In the genomic region with DNA sequence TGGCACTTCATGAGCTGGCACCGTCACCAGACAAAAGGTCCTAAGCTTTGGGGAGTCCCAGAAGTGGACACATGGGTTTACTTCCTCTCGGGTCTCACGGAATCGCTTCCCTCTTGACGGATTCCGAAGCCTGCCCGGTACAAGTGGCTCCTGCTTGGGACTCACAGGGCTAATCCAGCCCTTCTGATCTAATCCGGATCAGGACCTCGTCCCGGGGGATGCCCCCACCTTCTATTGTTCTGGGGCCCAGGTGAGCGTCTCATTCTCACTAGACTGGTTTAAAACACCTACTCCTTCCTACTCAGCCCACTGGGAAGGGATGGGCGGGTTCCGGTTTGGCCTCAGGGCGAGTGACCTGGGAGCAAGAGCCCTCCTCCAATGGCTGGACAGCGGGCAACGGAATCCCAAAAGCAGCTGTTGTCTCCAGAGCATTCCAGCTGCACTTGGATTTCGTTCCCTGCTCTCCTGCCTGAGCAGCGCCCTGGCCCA, we compare ENCODE assay signal across 8 mouse cellular contexts. TPM values are rescaled to one million over a fixed set of nuclear protein-coding genes. Genes with fewer than 3 reads are reported as not detected.
DNase-seq lines count a peak whose midpoint lies in the region; ATAC-seq and TF ChIP-seq lines count a peak whose summit lies in the region.

No protein-coding gene starts in this region.

- peaks cover 59% of the 10 kb centered on the region for H3K4me1 ChIP-seq in forebrain, embryonic 10.5 days
- H3K4me1 ChIP-seq in intestine, embryonic 14.5 days (replicated peaks; ENCODE audit: control insufficient read depth, insufficient read depth, low read length): peaks cover 16% of the 10 kb centered on the region
- H3K4me1 ChIP-seq in lung, embryonic 14.5 days (ENCODE audit: insufficient read depth): peaks cover 17% of the 10 kb centered on the region
- peaks cover 17% of the 10 kb centered on the region for H3K4me1 ChIP-seq in small intestine, adult 2 months (ENCODE audit: control insufficient read depth, insufficient read depth, insufficient read length, low read length)

- H3K36me3 ChIP-seq in forebrain, embryonic 10.5 days (replicated peaks): peaks cover 60% of the 10 kb centered on the region
- peaks cover 49% of the 10 kb centered on the region for H3K36me3 ChIP-seq in intestine, embryonic 14.5 days (ENCODE audit: control insufficient read depth, insufficient read depth, low read length)
- peaks cover 54% of the 10 kb centered on the region for H3K36me3 ChIP-seq in lung, embryonic 14.5 days (ENCODE audit: insufficient read depth)
- peaks cover 22% of the 10 kb centered on the region for H3K36me3 ChIP-seq in small intestine, adult 2 months (ENCODE audit: control insufficient read depth, insufficient read depth, low read length)

- H3K9me3 ChIP-seq in forebrain, embryonic 10.5 days: no peaks in the 10 kb centered on the region
- H3K9me3 ChIP-seq in intestine, embryonic 14.5 days (ENCODE audit: control insufficient read depth, low read length): no peaks in the 10 kb centered on the region
- no peaks in the 10 kb centered on the region for H3K9me3 ChIP-seq in lung, embryonic 14.5 days (ENCODE audit: low read depth, low read length)

- peak; percentile 39 for DNase-seq in thymus, postnatal 14 days
- no peak for DNase-seq in thymus, postnatal 25 days
- DNase-seq in forebrain, embryonic 10.5 days (ENCODE audit: extremely low spot score, low spot score): no peak
- no peak for DNase-seq in intestine, embryonic 14.5 days (ENCODE audit: low spot score)
- DNase-seq in lung, embryonic 14.5 days: no peak
- no peak for DNase-seq in urinary bladder, postnatal 10 days (ENCODE audit: low spot score)

- H3K27ac ChIP-seq in forebrain, embryonic 10.5 days: peak overlapping the region; percentile 92
- H3K27ac ChIP-seq in intestine, embryonic 14.5 days (ENCODE audit: low read depth): peak overlapping the region; percentile 92
- H3K27ac ChIP-seq in lung, embryonic 14.5 days (ENCODE audit: low read depth): peak overlapping the region; percentile 91
- peak overlapping the region; percentile 83 for H3K27ac ChIP-seq in small intestine, adult 2 months (ENCODE audit: insufficient read depth, low read depth, low read length)

- 6% methylated on average over 18 of the region's 18 CpGs for WGBS in forebrain, embryonic 10.5 days
- WGBS in intestine, embryonic 14.5 days: 10% methylated on average over 18 of the region's 18 CpGs
- WGBS in lung, embryonic 14.5 days: 12% methylated on average over 18 of the region's 18 CpGs
- 2% methylated on average over 18 of the region's 18 CpGs for WGBS in small intestine, adult 2 months

- ATAC-seq in intestine, embryonic 14.5 days (replicated peaks; ENCODE audit: low FRiP score, low TSS enrichment, low read depth): no peak
- no peak for ATAC-seq in lung, embryonic 14.5 days (ENCODE audit: insufficient read depth)
- no peak for ATAC-seq in frontal cortex, adult (ENCODE audit: low TSS enrichment)

- no peaks in the 10 kb centered on the region for H3K27me3 ChIP-seq in forebrain, embryonic 10.5 days (ENCODE audit: poor library complexity, severe bottlenecking)
- no peaks in the 10 kb centered on the region for H3K27me3 ChIP-seq in intestine, embryonic 14.5 days (replicated peaks; ENCODE audit: control insufficient read depth, insufficient read depth, low read length)
- no peaks in the 10 kb centered on the region for H3K27me3 ChIP-seq in lung, embryonic 14.5 days (ENCODE audit: insufficient read depth, low read length)
- H3K27me3 ChIP-seq in small intestine, adult 2 months (ENCODE audit: control insufficient read depth, insufficient read depth, low read length): no peaks in the 10 kb centered on the region

- no peak for TF ChIP-seq CTCF in lung, embryonic 14.5 days (IDR thresholded peaks at IDR 0.05; ENCODE audit: low read depth)
- no peak for TF ChIP-seq CTCF in small intestine, adult 2 months (IDR thresholded peaks at IDR 0.05; ENCODE audit: extremely low read depth, insufficient read length, insufficient replicate concordance, low read depth, low read length)

- H3K9ac ChIP-seq in intestine, embryonic 14.5 days (ENCODE audit: low read length): peak overlapping the region; percentile 58
- H3K9ac ChIP-seq in lung, embryonic 14.5 days: peak overlapping the region; percentile 75

- peak overlapping the region; percentile 83 for H3K4me2 ChIP-seq in intestine, embryonic 14.5 days (ENCODE audit: low read length)
- peak overlapping the region; percentile 98 for H3K4me2 ChIP-seq in lung, embryonic 14.5 days

- H3K4me3 ChIP-seq in forebrain, embryonic 10.5 days: peak overlapping the region; percentile 64
- peak overlapping the region; percentile 70 for H3K4me3 ChIP-seq in intestine, embryonic 14.5 days (ENCODE audit: low read depth, low read length)
- peak overlapping the region; percentile 70 for H3K4me3 ChIP-seq in lung, embryonic 14.5 days (ENCODE audit: low read depth, low read length)
- peak overlapping the region; percentile 92 for H3K4me3 ChIP-seq in small intestine, adult 2 months (ENCODE audit: low read depth, low read length)

- no peak for TF ChIP-seq POLR2A in small intestine, adult 2 months (IDR thresholded peaks at IDR 0.05; ENCODE audit: low read depth, low read length)

RNA-seq across cellular contexts. Expression of gene Ndufaf3, which starts 0.7 kb away (rescaled TPM):
- polyA plus RNA-seq in forebrain, embryonic 10.5 days (2016; fragmentation: Nextera tagmentation; extraction: Ambion mirVana): 43.3 and 50.6 TPM in 2 replicates
- 37.0 and 39.8 TPM in 2 replicates for polyA plus RNA-seq in intestine, embryonic 14.5 days (2014; fragmentation: Nextera tagmentation; extraction: Ambion mirVana)
- polyA plus RNA-seq in lung, embryonic 14.5 days (2014; fragmentation: Nextera tagmentation; extraction: Ambion mirVana): 39.7 and 46.9 TPM in 2 replicates
- 19.8 and 26.2 TPM in 2 replicates for polyA plus RNA-seq in small intestine, adult 2 months (2012; rRNA removed)

RNA-seq across cellular contexts. Expression of gene Dalrd3, which starts 1.7 kb away (rescaled TPM):
- 192 and 201 TPM in 2 replicates for polyA plus RNA-seq in forebrain, embryonic 10.5 days (2016; fragmentation: Nextera tagmentation; extraction: Ambion mirVana)
- polyA plus RNA-seq in intestine, embryonic 14.5 days (2014; fragmentation: Nextera tagmentation; extraction: Ambion mirVana): 127 and 146 TPM in 2 replicates
- polyA plus RNA-seq in lung, embryonic 14.5 days (2014; fragmentation: Nextera tagmentation; extraction: Ambion mirVana): 112 and 127 TPM in 2 replicates
- polyA plus RNA-seq in small intestine, adult 2 months (2012; rRNA removed): 86.7 and 118 TPM in 2 replicates

RNA-seq across cellular contexts. Expression of gene Impdh2, which starts 7.9 kb away (rescaled TPM):
- polyA plus RNA-seq in forebrain, embryonic 10.5 days (2016; fragmentation: Nextera tagmentation; extraction: Ambion mirVana): 244 and 260 TPM in 2 replicates
- polyA plus RNA-seq in intestine, embryonic 14.5 days (2014; fragmentation: Nextera tagmentation; extraction: Ambion mirVana): 226 and 246 TPM in 2 replicates
- 199 and 202 TPM in 2 replicates for polyA plus RNA-seq in lung, embryonic 14.5 days (2014; fragmentation: Nextera tagmentation; extraction: Ambion mirVana)
- polyA plus RNA-seq in small intestine, adult 2 months (2012; rRNA removed): 23.2 and 52.9 TPM in 2 replicates

RNA-seq across cellular contexts. Expression of gene Wdr6, which starts 10.6 kb away (rescaled TPM):
- polyA plus RNA-seq in forebrain, embryonic 10.5 days (2016; fragmentation: Nextera tagmentation; extraction: Ambion mirVana): 203 and 212 TPM in 2 replicates
- polyA plus RNA-seq in intestine, embryonic 14.5 days (2014; fragmentation: Nextera tagmentation; extraction: Ambion mirVana): 82.0 and 95.0 TPM in 2 replicates
- polyA plus RNA-seq in lung, embryonic 14.5 days (2014; fragmentation: Nextera tagmentation; extraction: Ambion mirVana): 106 and 117 TPM in 2 replicates
- 10.7 and 15.9 TPM in 2 replicates for polyA plus RNA-seq in small intestine, adult 2 months (2012; rRNA removed)

RNA-seq across cellular contexts. Expression of gene P4htm, which starts 29.5 kb away (rescaled TPM):
- polyA plus RNA-seq in forebrain, embryonic 10.5 days (2016; fragmentation: Nextera tagmentation; extraction: Ambion mirVana): 11.9 and 12.1 TPM in 2 replicates
- 5.9 and 7.0 TPM in 2 replicates for polyA plus RNA-seq in intestine, embryonic 14.5 days (2014; fragmentation: Nextera tagmentation; extraction: Ambion mirVana)
- polyA plus RNA-seq in lung, embryonic 14.5 days (2014; fragmentation: Nextera tagmentation; extraction: Ambion mirVana): 5.7 and 6.1 TPM in 2 replicates
- polyA plus RNA-seq in small intestine, adult 2 months (2012; rRNA removed): 3.8 and 4.8 TPM in 2 replicates
